Mouse (Mus musculus) left cerebral cortex, postnatal 36 days (tissue): Measurements from ENCODE around the gene Krt39. TPM values are rescaled to one million over a fixed set of nuclear protein-coding genes. Genes with fewer than 3 reads are reported as not detected.

Source experiments
- DNase-seq, 2 experiments: peaks; one replicate each; pipeline ENCODE4 v3.0.0; 2021 to 2022; ENCODE audit warnings: low spot score in 2 of 2, mixed read lengths in 1 of 2
- intact Hi-C: fragments of 180-260 bp; cut with DNase I; formaldehyde crosslinking; loops from one replicate; pipeline ENCODE4 v1.15.1; 2025
- total RNA-seq, 2 experiments: library from RNA; stranded (reverse); gene quantifications; 2 replicates each; pipeline ENCODE4 v1.2.3; 2021

Krt39 gene
- total RNA-seq, 2 experiments from 2014 or later, result not detected

DNA sequence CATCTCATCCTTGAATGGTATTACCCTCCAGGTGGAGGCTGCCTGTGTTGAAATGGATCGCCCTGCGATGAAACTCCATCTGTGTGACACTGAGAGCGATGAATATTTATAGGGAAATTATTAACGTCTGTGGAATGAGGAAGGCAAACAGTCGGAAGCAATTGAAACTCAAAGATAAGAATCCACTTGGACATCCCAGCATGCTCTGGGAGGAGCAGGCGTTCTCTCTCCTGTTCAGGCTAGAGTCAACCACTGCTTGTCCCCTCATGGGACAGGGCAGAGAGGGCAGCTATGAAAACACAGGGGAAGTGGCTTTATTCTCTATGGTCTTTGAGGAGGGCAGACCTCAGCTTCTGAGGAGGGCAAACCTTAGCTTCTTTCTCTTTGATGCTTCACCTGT lies 47.7 kb downstream of the Krt39 start:
- DNase-seq, result no peak
- intact Hi-C loops, result no loop called here

DNA sequence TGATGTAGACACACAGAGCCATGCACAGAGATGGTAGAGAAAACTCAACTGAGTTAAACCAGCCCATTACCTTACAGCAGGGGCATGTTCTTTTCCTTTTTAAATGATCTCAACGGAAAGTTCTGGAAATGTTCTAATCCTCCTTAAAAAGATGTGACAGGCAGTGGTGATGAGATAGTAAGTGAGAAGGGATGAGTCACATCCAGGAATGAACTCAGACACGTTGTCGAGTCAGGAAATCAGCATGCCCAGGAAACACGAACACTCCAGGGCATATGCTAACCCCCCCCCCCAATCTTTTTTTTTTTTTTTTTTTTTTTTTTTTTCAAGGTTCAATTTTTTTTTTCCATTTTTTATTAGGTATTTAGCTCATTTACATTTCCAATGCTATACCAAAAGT lies 48.7 kb downstream of the Krt39 start:
- intact Hi-C loops, result no loop called here

GRCm38 (mm10) chr11:99471946-99472345 lies 49.2 kb downstream of the Krt39 start:
- intact Hi-C loops, result no loop called here
- DNase-seq, result no peak

More for the DNA sequence above, 48.7 kb downstream of the Krt39 start:
- no peak for DNase-seq

- no peak for DNase-seq
- intact Hi-C loops, result loop anchor here (5.0 to 10.0 kb wide), 2 partner anchors 154 to 163 kb away; no protein-coding TSS in a partner anchor
These were observed 51.9 kb downstream of the Krt39 start for GRCm38 (mm10) chr11:99469228-99469627.

DNA sequence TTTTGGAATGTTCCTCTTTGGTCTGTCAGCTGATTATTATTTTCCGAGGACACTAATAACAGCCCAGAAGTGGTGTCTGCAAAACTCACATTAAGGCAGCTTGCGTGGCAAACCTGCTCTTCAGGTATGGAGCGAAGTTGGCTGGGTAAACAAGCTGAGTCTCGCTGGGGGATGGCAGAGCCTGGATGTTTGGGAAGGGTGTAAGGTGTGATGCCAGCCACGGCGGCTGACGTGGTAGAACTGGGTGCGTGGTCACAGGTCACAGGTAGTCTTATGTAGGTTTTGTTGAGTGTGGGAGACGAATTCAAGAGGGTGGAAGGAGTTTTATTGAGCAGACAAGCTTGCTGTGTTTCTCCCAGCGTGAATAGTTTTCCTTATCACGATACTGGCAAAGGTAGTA lies 52.6 kb downstream of the Krt39 start:
- no peak for DNase-seq
- intact Hi-C loops, result loop anchor here (5.0 to 10.0 kb wide), 2 partner anchors 154 to 164 kb away; no protein-coding TSS in a partner anchor

DNA sequence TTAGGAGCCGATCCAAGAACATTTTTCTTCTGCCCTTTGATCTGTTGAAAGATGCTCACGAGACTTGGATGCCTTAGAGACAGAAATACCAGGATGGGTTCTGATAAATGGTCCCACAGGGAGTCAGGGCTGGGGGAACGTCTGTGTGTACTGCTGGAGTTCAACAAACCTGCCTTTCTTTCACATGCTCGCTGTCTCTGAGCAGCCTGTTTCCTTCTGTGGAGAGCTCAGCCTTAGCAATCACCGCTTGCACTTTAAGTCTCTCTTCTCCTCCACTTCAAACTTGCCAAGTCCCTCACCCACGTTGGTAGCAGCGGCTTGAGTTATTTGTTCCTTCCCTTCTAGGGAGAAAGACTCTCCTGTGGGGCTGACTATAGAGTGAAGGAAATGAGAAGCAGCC lies 54.8 kb downstream of the Krt39 start:
- peak; percentile 33 to 47 for DNase-seq
- intact Hi-C loops, result loop anchor here (1.0 to 10.0 kb wide), 3 partner anchors 152 to 703 kb away; no protein-coding TSS in a partner anchor

DNA sequence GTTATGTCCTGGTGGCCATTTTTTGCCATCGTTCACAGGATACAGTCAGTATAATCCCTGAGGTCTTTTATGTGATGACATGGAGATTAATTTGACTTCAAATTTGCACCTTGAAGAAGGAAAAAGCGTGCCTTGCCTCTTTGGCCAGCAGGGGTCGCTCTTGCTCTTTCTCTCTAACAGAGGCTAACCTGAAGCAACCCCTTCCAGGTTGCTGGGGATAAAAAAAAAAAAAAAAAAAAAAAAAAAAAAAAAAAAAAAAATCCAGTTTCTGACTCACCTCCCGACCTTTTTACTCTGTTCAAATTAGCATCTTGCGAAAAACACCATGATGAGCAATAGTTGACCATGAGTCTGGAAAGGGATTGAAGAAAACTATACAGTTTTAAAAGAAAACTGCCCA lies 56.3 kb downstream of the Krt39 start:
- peak; percentile 76 to 77 for DNase-seq
- intact Hi-C loops, result loop anchor here (1.0 to 10.0 kb wide), 6 partner anchors 110 to 832 kb away; no protein-coding TSS in a partner anchor

Other genes starting within 250 kb of the Krt39 start
- not detected for gene Krt24, start 236.1 kb downstream of the Krt39 start, total RNA-seq
- gene Krt25, start 198.4 kb downstream of the Krt39 start, total RNA-seq, result not detected
- gene Krt26, start 183.4 kb downstream of the Krt39 start, total RNA-seq, result not detected
- not detected for gene Krt27, start 170.2 kb downstream of the Krt39 start, total RNA-seq
- gene Krt28, start 146.4 kb downstream of the Krt39 start, total RNA-seq, result not detected
- 10 to 100 TPM in 1 of 2 experiments, 1 to 10 TPM in 1; 9.7 to 12.4 TPM for gene Krt10, start 132.0 kb downstream of the Krt39 start, total RNA-seq
- gene Krt12, start 99.1 kb downstream of the Krt39 start, total RNA-seq, result 10 to 100 TPM in 1 of 2 experiments, 1 to 10 TPM in 1; 9.4 to 13.4 TPM
- not detected for gene Krt20, start 83.2 kb downstream of the Krt39 start, total RNA-seq
- not detected for gene Krt23, start 28.2 kb downstream of the Krt39 start, total RNA-seq
- gene Krt40, start 21.8 kb upstream of the Krt39 start, total RNA-seq, result not detected
- gene Krtap3-3, start 29.5 kb upstream of the Krt39 start, total RNA-seq, result not detected
- gene Krtap3-2, start 35.5 kb upstream of the Krt39 start, total RNA-seq, result not detected
- not detected for gene Gm11939, start 38.1 kb upstream of the Krt39 start, total RNA-seq
- gene Krtap3-1, start 45.3 kb upstream of the Krt39 start, total RNA-seq, result not detected
- not detected for gene Krtap1-5, start 59.7 kb upstream of the Krt39 start, total RNA-seq
- not detected for gene Krtap1-4, start 62.3 kb upstream of the Krt39 start, total RNA-seq
- not detected for gene Krtap1-3, start 70.0 kb upstream of the Krt39 start, total RNA-seq
- gene Krtap9-3, start 76.8 kb upstream of the Krt39 start, total RNA-seq, result not detected
- not detected for gene Gm11938, start 82.0 kb upstream of the Krt39 start, total RNA-seq
- gene Gm11937, start 88.9 kb upstream of the Krt39 start, total RNA-seq, result not detected
- gene Krtap2-4, start 93.5 kb upstream of the Krt39 start, total RNA-seq, result not detected
- gene Gm11562, start 99.1 kb upstream of the Krt39 start, total RNA-seq, result not detected
- not detected for gene Krtap4-1, start 106.9 kb upstream of the Krt39 start, total RNA-seq
- gene Krtap4-2, start 113.7 kb upstream of the Krt39 start, total RNA-seq, result not detected
- gene Krtap4-7, start 122.8 kb upstream of the Krt39 start, total RNA-seq, result not detected
- gene Gm11555, start 128.9 kb upstream of the Krt39 start, total RNA-seq, result not detected
- gene Gm11563, start 137.6 kb upstream of the Krt39 start, total RNA-seq, result not detected
- not detected for gene Krtap4-6, start 144.6 kb upstream of the Krt39 start, total RNA-seq
- gene Gm14190, start 169.4 kb upstream of the Krt39 start, total RNA-seq, result not detected
- gene Gm14180, start 213.0 kb upstream of the Krt39 start, total RNA-seq, result not detected